Mouse (Mus musculus) forebrain, embryonic 11.5 days (tissue): ENCODE results near the gene Tmem151a. TPM values are rescaled to one million over a fixed set of nuclear protein-coding genes. Genes with fewer than 3 reads are reported as not detected.
A peak's percentile ranks its signal among the peaks of the same experiment; 100 is the strongest.

Experiments
- ATAC-seq: fragments of 200-750 bp; cut with Nextera tagmentation; replicated peaks from 2 replicates; pipeline ENCODE4 v1.8.0; 2017; ENCODE audit warnings: moderate TSS enrichment; ENCODE audit not compliant: low FRiP score
- DNase-seq: peaks from one replicate; pipeline ENCODE4 v3.0.0-alpha.2; 2017; ENCODE audit warnings: low spot score
- H3K27ac ChIP-seq: fragments of 300-500 bp; sonication (generic); 2 replicates; pipeline ENCODE4 v1.5.1; 2014; ENCODE audit warnings: low read depth, low read length
- H3K27me3 ChIP-seq: fragments of 300-500 bp; sonication (generic); 2 replicates; pipeline ENCODE4 v1.6.1; 2014; ENCODE audit warnings: mild to moderate bottlenecking, low read length, mixed read lengths; ENCODE audit not compliant: control insufficient read depth, insufficient read depth
- H3K36me3 ChIP-seq: fragments of 300-500 bp; sonication (generic); 2 replicates; pipeline ENCODE4 v1.6.1; 2014; ENCODE audit warnings: mild to moderate bottlenecking, low read length, moderate library complexity, mixed read lengths; ENCODE audit not compliant: control insufficient read depth, insufficient read depth
- H3K4me1 ChIP-seq: fragments of 300-500 bp; sonication (generic); replicated peaks from 2 replicates; pipeline ENCODE4 v1.6.1; 2014; ENCODE audit warnings: low read length, mixed read lengths; ENCODE audit not compliant: control insufficient read depth, insufficient read depth
- H3K4me2 ChIP-seq: fragments of 300-500 bp; sonication (generic); 2 replicates; pipeline ENCODE4 v1.6.1; 2014; ENCODE audit warnings: low read depth, mild to moderate bottlenecking, low read length, moderate library complexity, mixed read lengths; ENCODE audit not compliant: severe bottlenecking
- H3K4me3 ChIP-seq: fragments of 300-500 bp; sonication (generic); 2 replicates; pipeline ENCODE4 v1.5.1; 2014; ENCODE audit warnings: low read depth, low read length
- H3K9ac ChIP-seq: fragments of 300-500 bp; sonication (generic); 2 replicates; pipeline ENCODE4 v1.6.1; 2014; ENCODE audit warnings: low read length
- H3K9me3 ChIP-seq: fragments of 300-500 bp; sonication (generic); 2 replicates; pipeline ENCODE4 v1.6.1; 2016; ENCODE audit warnings: low read length, mixed read lengths; ENCODE audit not compliant: control insufficient read depth
- WGBS: fragments of 180-500 bp; shearing (Covaris S2); extraction: QIAGEN DNeasy Blood & Tissue Kit; methylation state at CpG from one replicate; pipeline ENCODE4 v1.1.7; 2014; 5-methylcytosine and 5-hydroxymethylcytosine counted together
- polyA plus RNA-seq: library from polyadenylated mRNA; unstranded; fragments of >200 nt; fragmentation: Nextera tagmentation; extraction: Ambion mirVana; gene quantifications from 2 replicates; pipeline ENCODE4 v1.2.1, GENCODE M21; 2014

The Tmem151a gene
- polyA plus RNA-seq, 1 experiment from 2014 or later: 1.8 TPM

DNA sequence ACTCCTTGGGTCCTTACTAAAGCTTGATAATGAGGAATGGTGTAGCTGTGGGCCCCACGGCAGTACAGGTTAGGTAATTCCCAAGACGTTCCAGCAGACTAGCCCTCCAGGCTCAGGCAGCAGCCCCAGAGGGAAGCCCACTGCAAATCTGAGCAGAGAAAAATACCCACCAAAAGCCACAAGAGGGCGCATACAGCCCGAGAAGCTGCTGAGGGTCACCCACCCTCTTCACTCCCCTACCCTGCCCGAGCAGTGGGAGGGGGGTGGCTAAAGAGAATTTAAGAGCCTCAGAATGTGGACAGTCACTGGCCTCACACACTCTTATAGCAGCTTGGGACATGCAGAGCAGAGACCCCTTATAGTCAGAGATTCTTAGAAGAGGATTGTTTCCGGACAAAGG, 29.1 kb downstream of the Tmem151a start:
- H3K4me3 ChIP-seq: no peak overlapping the region
- no peak overlapping the region for H3K4me2 ChIP-seq
- no peak overlapping the region for H3K9ac ChIP-seq
- no peaks in the 10 kb centered on the region for H3K9me3 ChIP-seq
- DNase-seq (peak; percentile 82), ATAC-seq (peak; percentile 57)
- 14% methylated on average over 6 of the region's 6 CpGs for WGBS
- H3K27me3 ChIP-seq: peaks cover 18% of the 10 kb centered on the region
- no peaks in the 10 kb centered on the region for H3K36me3 ChIP-seq
- no peak overlapping the region for H3K27ac ChIP-seq
- peaks cover 11% of the 10 kb centered on the region; the same call in 1 of the 2 replicates for H3K4me1 ChIP-seq

- DNase-seq (peak; percentile 84), ATAC-seq (no peak)
- no peaks in the 10 kb centered on the region for H3K36me3 ChIP-seq
- H3K9ac ChIP-seq: no peak overlapping the region
- H3K4me2 ChIP-seq: no peak overlapping the region
- peaks cover 14% of the 10 kb centered on the region for H3K4me1 ChIP-seq
- 18% methylated on average over 9 of the region's 9 CpGs for WGBS
- H3K27ac ChIP-seq: no peak overlapping the region
- peaks cover 23% of the 10 kb centered on the region for H3K27me3 ChIP-seq
- H3K9me3 ChIP-seq: no peaks in the 10 kb centered on the region
- no peak overlapping the region for H3K4me3 ChIP-seq
These were observed 31.4 kb downstream of the Tmem151a start for GRCm38 (mm10) chr19:5053909-5054308.

GRCm38 (mm10) chr19:5052853-5053252, 32.5 kb downstream of the Tmem151a start:
- no peak for ATAC-seq
- Histone ChIP-seq H3K27me3 (peaks cover 23% of the 10 kb centered on the region), H3K4me1 (peaks cover 11% of the 10 kb centered on the region), H3K9me3 (no peaks in the 10 kb centered on the region), H3K27ac (no peak overlapping the region), H3K9ac (no peak overlapping the region), H3K36me3 (no peaks in the 10 kb centered on the region; the same call in 1 of the 2 replicates), H3K4me2 (no peak overlapping the region), H3K4me3 (no peak overlapping the region)
- WGBS: 69% methylated on average over 17 of the region's 17 CpGs
- peak; percentile 48 for DNase-seq

DNA sequence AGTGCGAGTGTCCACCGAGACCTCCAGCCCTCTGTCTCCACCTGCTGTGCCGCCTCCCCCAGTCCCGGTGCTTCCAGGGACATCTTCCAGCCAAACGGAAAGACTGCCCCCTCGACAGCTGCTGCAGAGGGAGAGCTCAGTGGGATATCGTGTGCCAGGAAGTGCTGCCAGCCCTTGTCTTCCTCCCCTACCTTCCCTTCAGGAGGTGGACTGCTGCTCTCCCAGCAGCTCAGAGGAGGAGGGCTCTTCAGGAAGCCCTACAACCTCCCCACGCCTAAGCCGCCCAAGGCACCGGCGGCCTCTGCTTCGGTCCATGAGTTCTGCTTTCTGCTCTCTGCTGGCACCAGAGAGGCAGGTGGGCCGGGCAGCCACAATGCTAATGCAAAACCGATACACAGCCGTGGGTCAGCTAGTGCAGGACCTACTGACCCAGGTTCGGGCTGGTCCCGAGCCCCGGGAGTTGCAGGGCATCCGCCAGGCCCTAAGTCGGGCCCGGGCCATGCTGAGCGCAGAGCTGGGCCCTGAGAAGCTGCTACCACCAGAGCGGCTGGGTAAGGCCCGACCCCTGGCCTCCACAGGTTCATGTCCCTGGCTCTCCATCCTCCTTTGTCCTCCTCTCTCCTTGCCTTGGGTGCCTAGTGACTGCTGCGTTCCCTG, 33.0 kb downstream of the Tmem151a start:
- no peak overlapping the region for H3K9ac ChIP-seq
- no peak overlapping the region for H3K27ac ChIP-seq
- DNase-seq: peak; percentile 55
- H3K4me1 ChIP-seq: peaks cover 11% of the 10 kb centered on the region
- no peak overlapping the region for H3K4me3 ChIP-seq
- peaks cover 23% of the 10 kb centered on the region for H3K27me3 ChIP-seq
- H3K36me3 ChIP-seq: no peaks in the 10 kb centered on the region; the same call in 1 of the 2 replicates
- 37% methylated on average over 25 of the region's 25 CpGs for WGBS
- ATAC-seq: no peak
- H3K4me2 ChIP-seq: no peak overlapping the region
- no peaks in the 10 kb centered on the region for H3K9me3 ChIP-seq

GRCm38 (mm10) chr19:5051515-5051914, 33.8 kb downstream of the Tmem151a start:
- no peak overlapping the region for H3K27ac ChIP-seq
- H3K4me3 ChIP-seq: no peak overlapping the region
- no peaks in the 10 kb centered on the region for H3K9me3 ChIP-seq

DNA sequence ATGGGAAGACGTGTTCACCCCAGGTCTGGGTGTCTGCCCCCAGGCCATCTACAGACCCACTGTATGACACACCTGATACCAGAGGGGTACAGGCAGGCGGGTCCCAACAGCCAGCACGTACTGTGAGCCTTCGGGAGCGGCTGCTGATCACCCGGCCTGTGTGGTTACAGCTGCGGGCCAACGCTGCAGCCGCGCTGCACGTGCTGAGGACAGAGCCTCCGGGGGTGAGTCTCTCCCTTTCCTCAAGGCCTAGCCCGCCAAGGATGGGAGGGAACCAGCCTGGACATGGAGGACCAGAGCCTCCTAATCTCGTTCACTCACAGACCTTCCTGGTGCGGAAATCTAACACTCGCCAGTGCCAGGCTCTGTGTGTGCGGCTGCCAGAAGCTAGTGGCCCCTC, 34.3 kb downstream of the Tmem151a start:
- Histone ChIP-seq H3K27me3 (peaks cover 23% of the 10 kb centered on the region), H3K27ac (no peak overlapping the region), H3K4me2 (no peak overlapping the region; the same call in 1 of the 2 replicates), H3K9me3 (no peaks in the 10 kb centered on the region), H3K4me3 (no peak overlapping the region), H3K4me1 (peaks cover 11% of the 10 kb centered on the region), H3K36me3 (no peaks in the 10 kb centered on the region; the same call in 1 of the 2 replicates), H3K9ac (no peak overlapping the region)
- no peak for DNase-seq
- no peak for ATAC-seq
- 6% methylated on average over 17 of the region's 17 CpGs for WGBS

More at GRCm38 (mm10) chr19:5051515-5051914, 33.8 kb downstream of the Tmem151a start:
- DNase-seq (no peak), ATAC-seq (no peak)
- Histone ChIP-seq H3K4me2 (no peak overlapping the region; the same call in 1 of the 2 replicates), H3K9ac (no peak overlapping the region), H3K27me3 (peaks cover 23% of the 10 kb centered on the region), H3K4me1 (peaks cover 11% of the 10 kb centered on the region), H3K36me3 (no peaks in the 10 kb centered on the region; the same call in 1 of the 2 replicates)
- WGBS: 44% methylated on average over 3 of the region's 3 CpGs

DNA sequence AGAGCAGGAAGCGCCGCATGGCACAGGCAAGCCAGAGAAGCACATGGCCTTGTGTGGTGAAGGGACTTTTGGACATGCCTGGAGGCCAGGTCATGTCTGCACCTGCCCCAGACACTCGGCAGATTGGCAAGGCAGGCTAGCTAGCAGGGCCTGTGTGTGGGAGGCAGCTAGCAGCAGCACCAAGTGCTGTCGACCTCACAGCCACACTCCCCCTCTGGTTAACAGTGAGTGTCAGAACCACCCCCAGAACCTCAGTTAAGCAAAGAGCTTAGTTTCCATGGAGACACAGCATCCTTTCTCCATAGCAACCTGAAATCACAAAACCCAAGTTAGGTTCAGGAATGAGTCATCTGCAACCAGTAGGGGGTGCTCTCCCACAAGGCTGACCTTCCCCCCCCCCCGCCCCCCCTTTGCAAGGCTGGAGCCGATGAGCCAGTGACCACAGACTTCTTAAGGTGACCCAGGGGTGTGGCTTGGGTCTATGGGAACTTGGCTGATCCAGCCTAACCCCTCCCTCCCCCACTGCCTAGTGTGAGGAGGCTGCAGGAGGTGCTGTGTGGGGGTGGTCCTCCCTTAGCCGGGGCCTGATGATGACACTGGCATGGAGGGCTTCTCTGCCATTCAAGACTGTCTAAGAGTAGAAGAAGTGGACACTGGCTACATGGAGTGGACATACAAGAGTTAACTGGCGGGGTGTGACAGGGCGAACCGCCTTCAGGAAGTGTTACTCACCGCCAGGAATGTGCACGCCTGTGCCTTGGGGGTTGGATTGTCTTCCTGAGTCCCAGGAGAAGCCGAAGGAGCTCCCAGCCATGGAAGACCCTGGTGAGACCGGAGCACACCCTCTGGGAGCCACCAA, 35.1 kb downstream of the Tmem151a start, which contains the start of gene Rin1:
Gene Rin1, plus strand, starts transcription at position 435 of the 859 bp plus-strand sequence.
- ATAC-seq (0 out of 2 replicates have a peak, but pooled peaks have one; percentile 39), DNase-seq (peak; percentile 75)
- Histone ChIP-seq H3K36me3 (no peaks in the 10 kb centered on the region; the same call in 1 of the 2 replicates), H3K9me3 (no peaks in the 10 kb centered on the region), H3K27me3 (peaks cover 23% of the 10 kb centered on the region), H3K9ac (no peak within 1 kb of the TSS), H3K4me2 (no peak within 1 kb of the TSS; the same call in 1 of the 2 replicates), H3K4me3 (no peak within 1 kb of the TSS), H3K27ac (no peak within 1 kb of the TSS), H3K4me1 (peaks cover 11% of the 10 kb centered on the region)
- WGBS: 16% methylated on average over 14 of the region's 14 CpGs

DNA sequence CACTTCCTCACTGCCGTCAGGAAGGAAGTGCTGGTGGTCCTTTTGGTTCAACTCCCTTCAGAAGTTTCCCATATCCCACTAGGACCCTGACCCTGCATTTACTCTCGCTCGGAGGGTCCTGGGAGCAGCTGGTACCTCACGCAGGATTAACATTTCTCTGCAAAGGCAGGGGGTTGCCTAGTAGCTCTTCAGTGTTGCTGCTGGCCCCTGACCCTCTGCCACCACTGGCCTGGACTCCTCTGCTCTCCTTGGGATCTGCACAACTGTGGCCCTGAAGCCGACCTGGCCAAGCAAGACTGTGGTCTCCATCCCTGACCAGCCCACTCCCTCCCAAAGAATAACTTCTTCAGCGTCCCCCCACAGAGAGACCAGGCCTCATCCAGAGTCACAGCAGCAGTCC, 36.0 kb downstream of the Tmem151a start:
- Histone ChIP-seq H3K36me3 (no peaks in the 10 kb centered on the region; the same call in 1 of the 2 replicates), H3K4me2 (no peak overlapping the region), H3K27me3 (peaks cover 23% of the 10 kb centered on the region), H3K9ac (no peak overlapping the region), H3K4me3 (no peak overlapping the region), H3K4me1 (peaks cover 11% of the 10 kb centered on the region), H3K27ac (no peak overlapping the region), H3K9me3 (no peaks in the 10 kb centered on the region)
- WGBS: 69% methylated on average over 6 of the region's 6 CpGs
- ATAC-seq (no peak), DNase-seq (no peak)
